ENCODE assay signal across 8 mouse cellular contexts in genomic region chr10:4037066-4037465, GRCm38 (mm10).
DNase-seq lines count a peak whose midpoint lies in the region; ATAC-seq and TF ChIP-seq lines count a peak whose summit lies in the region.

No protein-coding gene starts in this region.

- no peaks in the 10 kb centered on the region for H3K4me1 ChIP-seq in kidney, adult 2 months (ENCODE audit: control insufficient read depth, insufficient read depth, low read length)
- H3K4me1 ChIP-seq in embryonic facial prominence, embryonic 15.5 days: 0 out of 2 replicates have a peak, but pooled peaks cover 6% of the 10 kb centered on the region
- H3K4me1 ChIP-seq in lung, adult 2 months (ENCODE audit: control insufficient read depth, insufficient read depth, low read length): no peaks in the 10 kb centered on the region
- H3K4me1 ChIP-seq in forebrain, embryonic 16.5 days (replicated peaks; ENCODE audit: control insufficient read depth, insufficient read depth, low read length): no peaks in the 10 kb centered on the region

- peak; percentile 32 for DNase-seq in adrenal gland, postnatal 10 days
- no peak for DNase-seq in adrenal gland, postnatal 4 days (ENCODE audit: low spot score in 2 of 2)
- peak; percentile 39 for DNase-seq in kidney, adult 2 months
- DNase-seq in kidney, adult 11 months: no peak
- DNase-seq in lung, adult 2 months: no peak
- no peak for DNase-seq in thymus, postnatal 14 days

- H3K4me2 ChIP-seq in embryonic facial prominence, embryonic 15.5 days (replicated peaks): no peak overlapping the region
- no peak overlapping the region for H3K4me2 ChIP-seq in forebrain, embryonic 16.5 days (ENCODE audit: low read length)

- peak; percentile 34 for TF ChIP-seq CTCF in kidney, adult 2 months (conservative IDR thresholded peaks at IDR 0.05; ENCODE audit: insufficient read depth, insufficient read length, low read depth, low read length)
- TF ChIP-seq CTCF in lung, adult 2 months (IDR thresholded peaks at IDR 0.05; ENCODE audit: insufficient read depth, low read length): 0 out of 2 replicates have a peak, but pooled peaks have one; percentile 28

- H3K27me3 ChIP-seq in kidney, adult 2 months (replicated peaks; ENCODE audit: control insufficient read depth, insufficient read depth, low read length): no peaks in the 10 kb centered on the region
- no peaks in the 10 kb centered on the region for H3K27me3 ChIP-seq in embryonic facial prominence, embryonic 15.5 days
- no peaks in the 10 kb centered on the region for H3K27me3 ChIP-seq in forebrain, embryonic 16.5 days (replicated peaks; ENCODE audit: control insufficient read depth, insufficient read depth, low read length)

- no peak for ATAC-seq in embryonic facial prominence, embryonic 15.5 days (ENCODE audit: insufficient number of reproducible peaks, low FRiP score, low TSS enrichment, low read depth)
- ATAC-seq in forebrain, embryonic 16.5 days: no peak

- H3K36me3 ChIP-seq in kidney, adult 2 months (ENCODE audit: control insufficient read depth, insufficient read depth, low read length): no peaks in the 10 kb centered on the region
- no peaks in the 10 kb centered on the region for H3K36me3 ChIP-seq in embryonic facial prominence, embryonic 15.5 days
- H3K36me3 ChIP-seq in forebrain, embryonic 16.5 days (ENCODE audit: control insufficient read depth, insufficient read depth): no peaks in the 10 kb centered on the region

- H3K9ac ChIP-seq in embryonic facial prominence, embryonic 15.5 days: no peak overlapping the region
- H3K9ac ChIP-seq in forebrain, embryonic 16.5 days (replicated peaks; ENCODE audit: low read depth, low read length): no peak overlapping the region

- TF ChIP-seq POLR2A in kidney, adult 2 months (IDR thresholded peaks at IDR 0.05; ENCODE audit: low read depth, low read length): no peak
- no peak for TF ChIP-seq POLR2A in lung, adult 2 months (IDR thresholded peaks at IDR 0.05; ENCODE audit: borderline replicate concordance, extremely low read depth, low read depth, low read length)

- no peak overlapping the region for H3K4me3 ChIP-seq in kidney, adult 2 months (ENCODE audit: insufficient read depth, low read depth, low read length)
- H3K4me3 ChIP-seq in embryonic facial prominence, embryonic 15.5 days (replicated peaks): no peak overlapping the region
- no peak overlapping the region for H3K4me3 ChIP-seq in lung, adult 2 months (replicated peaks; ENCODE audit: extremely low read depth, low read depth, low read length)
- no peak overlapping the region for H3K4me3 ChIP-seq in forebrain, embryonic 16.5 days (replicated peaks; ENCODE audit: low read length)

- 40% methylated on average over 3 of the region's 3 CpGs for WGBS in kidney, adult 2 months
- 81% methylated on average over 3 of the region's 3 CpGs for WGBS in embryonic facial prominence, embryonic 15.5 days
- 42% methylated on average over 3 of the region's 3 CpGs for WGBS in lung, adult 2 months
- WGBS in forebrain, embryonic 16.5 days: 84% methylated on average over 3 of the region's 3 CpGs

- no peaks in the 10 kb centered on the region for H3K9me3 ChIP-seq in embryonic facial prominence, embryonic 15.5 days (replicated peaks)
- H3K9me3 ChIP-seq in forebrain, embryonic 16.5 days (ENCODE audit: control insufficient read depth, low read length): no peaks in the 10 kb centered on the region

- no peak overlapping the region for H3K27ac ChIP-seq in kidney, adult 2 months (ENCODE audit: insufficient read depth, low read depth, low read length)
- peak overlapping the region; percentile 1; the same call in 1 of the 2 replicates for H3K27ac ChIP-seq in embryonic facial prominence, embryonic 15.5 days (replicated peaks)
- H3K27ac ChIP-seq in forebrain, embryonic 16.5 days (ENCODE audit: low read length): no peak overlapping the region

Comparison
In these comparisons a context has a peak if more than half of its experiments do, and no peak if none do; other contexts are left out.
1. DNase-seq: peak in adrenal gland, postnatal 10 days (single experiment) and kidney, adult 2 months (single experiment); none in adrenal gland, postnatal 4 days (0 of 2), kidney, adult 11 months (single experiment), lung, adult 2 months (single experiment) and thymus, postnatal 14 days (single experiment).